Mouse (Mus musculus) intestine, postnatal 0 days (tissue): Measurements from ENCODE around the gene Tecpr2. TPM values are rescaled to one million over a fixed set of nuclear protein-coding genes. Genes with fewer than 3 reads are reported as not detected.

Source experiments
- ATAC-seq: fragments of 200-750 bp; cut with Nextera tagmentation; 2 replicates; pipeline ENCODE4 v1.8.0; 2017; ENCODE audit warnings: mild to moderate bottlenecking, moderate TSS enrichment, moderate library complexity
- H3K27ac ChIP-seq: fragments of 300-500 bp; sonication (generic); 2 replicates; pipeline ENCODE4 v1.5.1; 2014; ENCODE audit warnings: mild to moderate bottlenecking, low read depth, low read length, moderate library complexity
- H3K27me3 ChIP-seq: fragments of 300-500 bp; sonication (generic); replicated peaks from 2 replicates; pipeline ENCODE4 v1.6.1; 2014; ENCODE audit warnings: low read length, mixed read lengths; ENCODE audit not compliant: control insufficient read depth, insufficient read depth
- H3K36me3 ChIP-seq: fragments of 300-500 bp; sonication (generic); 2 replicates; pipeline ENCODE4 v1.6.1; 2014; ENCODE audit warnings: mild to moderate bottlenecking, moderate library complexity; ENCODE audit not compliant: control insufficient read depth, insufficient read depth
- H3K4me1 ChIP-seq: fragments of 300-500 bp; sonication (generic); replicated peaks from 2 replicates; pipeline ENCODE4 v1.6.1; 2014; ENCODE audit warnings: antibody characterized with exemption, low read length, mixed read lengths; ENCODE audit not compliant: control insufficient read depth, insufficient read depth
- H3K4me2 ChIP-seq: fragments of 300-500 bp; sonication (generic); replicated peaks from 2 replicates; pipeline ENCODE4 v1.6.1; 2014; ENCODE audit warnings: low read depth, mild to moderate bottlenecking, moderate library complexity
- H3K4me3 ChIP-seq: fragments of 300-500 bp; sonication (generic); 2 replicates; pipeline ENCODE4 v1.5.1; 2014; ENCODE audit warnings: low read depth, low read length
- H3K9ac ChIP-seq: fragments of 300-500 bp; sonication (generic); 2 replicates; pipeline ENCODE4 v1.6.1; 2014; ENCODE audit warnings: mild to moderate bottlenecking, low read depth, low read length
- H3K9me3 ChIP-seq: fragments of 300-500 bp; sonication (generic); 2 replicates; pipeline ENCODE4 v1.6.1; 2016; ENCODE audit warnings: mixed run types; ENCODE audit not compliant: control insufficient read depth
- CTCF ChIP-seq: sonication (generic); IDR thresholded peaks from 2 replicates; pipeline ENCODE4 v1.5.1; 2016; ENCODE audit warnings: low read depth, mild to moderate bottlenecking, control low read depth, antibody characterized with exemption, moderate library complexity
- WGBS: fragments of 180-500 bp; shearing (Covaris S2); extraction: QIAGEN DNeasy Blood & Tissue Kit; methylation state at CpG from one replicate; pipeline ENCODE4 v1.1.7; 2014; 5-methylcytosine and 5-hydroxymethylcytosine counted together
- polyA plus RNA-seq: library from polyadenylated mRNA; unstranded; fragments of >200 nt; fragmentation: Nextera tagmentation; extraction: Ambion mirVana; gene quantifications from 2 replicates; pipeline ENCODE4 v1.2.1, GENCODE M21; 2015

The Tecpr2 gene
- polyA plus RNA-seq, 1 experiment from 2014 or later: 1.3 TPM

DNA sequence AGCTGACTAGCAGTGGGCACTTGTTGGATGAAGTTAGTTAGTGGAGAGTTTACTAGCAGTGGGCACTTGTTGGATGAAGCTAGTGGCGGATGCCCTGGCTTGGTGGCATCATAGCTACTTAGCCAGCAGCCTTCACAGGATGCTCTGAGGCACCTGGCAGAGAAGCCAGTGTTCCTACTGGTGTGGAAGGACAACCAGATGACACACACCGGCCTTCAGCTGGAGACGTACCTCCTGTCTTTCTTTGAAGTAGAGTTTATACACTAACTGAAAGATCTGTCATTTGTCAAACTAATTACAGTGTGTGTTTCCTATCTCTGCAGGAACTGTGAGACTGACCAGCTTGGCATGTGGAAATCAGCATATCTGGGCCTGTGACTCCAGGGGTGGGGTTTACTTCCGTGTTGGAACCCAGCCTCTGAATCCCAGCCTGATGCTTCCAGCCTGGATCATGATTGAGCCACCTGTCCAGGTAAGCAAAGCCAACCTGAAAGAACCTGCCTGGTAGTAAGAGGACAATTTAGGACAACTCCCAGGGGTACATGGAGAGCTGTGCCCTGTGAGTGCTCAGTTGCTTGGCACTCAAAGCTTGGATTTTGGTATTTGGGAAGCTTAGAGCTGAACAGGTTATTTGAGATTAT is 65.4 kb downstream of the Tecpr2 start:
- peak overlapping the region; percentile 22; the same call in 1 of the 2 replicates for H3K27ac ChIP-seq
- 64% methylated on average over 4 of the region's 4 CpGs for WGBS
- H3K9ac ChIP-seq: no peak overlapping the region
- H3K36me3 ChIP-seq: peaks cover 6% of the 10 kb centered on the region; the same call in 1 of the 2 replicates
- no peaks in the 10 kb centered on the region for H3K9me3 ChIP-seq
- no peak overlapping the region for H3K4me3 ChIP-seq
- TF ChIP-seq CTCF: no peak
- ATAC-seq: no peak
- H3K4me1 ChIP-seq: no peaks in the 10 kb centered on the region
- H3K27me3 ChIP-seq: no peaks in the 10 kb centered on the region
- H3K4me2 ChIP-seq: no peak overlapping the region

DNA sequence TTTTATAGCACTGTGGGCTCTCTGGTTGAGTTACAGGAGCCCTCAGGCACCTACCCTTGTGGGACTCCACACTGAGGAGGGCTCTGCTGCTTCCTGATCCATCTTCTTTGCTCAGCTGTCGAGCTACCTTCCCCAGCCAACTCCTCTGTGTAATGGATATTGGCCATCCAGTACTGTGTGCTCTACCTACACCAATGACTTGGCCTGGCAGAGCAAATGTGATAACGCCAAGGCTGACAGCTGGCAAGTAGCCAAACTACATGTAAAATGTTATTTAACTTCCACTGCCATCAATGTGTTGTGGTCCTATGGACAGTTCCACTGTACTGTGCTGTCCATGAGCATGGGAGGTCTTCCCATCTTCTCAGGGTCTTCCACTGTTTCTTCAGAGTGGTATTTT is 72.9 kb downstream of the Tecpr2 start:
- 38% methylated on average over 2 of the region's 2 CpGs for WGBS
- Histone ChIP-seq H3K36me3 (peaks cover 12% of the 10 kb centered on the region; the same call in 1 of the 2 replicates), H3K4me2 (no peak overlapping the region), H3K27me3 (no peaks in the 10 kb centered on the region), H3K9me3 (no peaks in the 10 kb centered on the region), H3K4me1 (no peaks in the 10 kb centered on the region), H3K4me3 (no peak overlapping the region), H3K9ac (no peak overlapping the region), H3K27ac (no peak overlapping the region)
- TF ChIP-seq CTCF: no peak
- no peak for ATAC-seq

DNA sequence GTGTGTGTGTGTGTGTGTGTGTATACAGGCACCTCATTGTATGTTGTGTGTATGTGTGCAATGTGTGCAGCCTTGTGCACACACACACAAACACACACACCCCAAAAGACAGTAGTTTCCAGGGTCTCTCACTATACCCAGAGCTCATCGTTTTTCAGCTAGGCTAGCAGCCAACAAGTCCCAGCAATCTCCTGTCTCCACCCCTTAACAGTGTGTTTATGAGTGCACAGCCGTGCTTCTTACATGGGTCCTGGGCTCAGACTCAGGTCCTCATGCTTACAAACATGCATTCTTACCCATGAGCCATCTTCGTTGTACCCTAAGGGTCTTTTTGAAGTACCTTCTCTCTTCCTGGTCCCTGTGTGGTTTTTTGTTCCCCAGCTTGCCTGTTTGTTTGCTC is 76.4 kb downstream of the Tecpr2 start:
- H3K9ac ChIP-seq: no peak overlapping the region
- TF ChIP-seq CTCF: no peak
- no peaks in the 10 kb centered on the region for H3K9me3 ChIP-seq
- H3K4me2 ChIP-seq: no peak overlapping the region
- H3K27ac ChIP-seq: no peak overlapping the region
- ATAC-seq: no peak
- WGBS: 53% methylated on average over 3 of the region's 3 CpGs
- peaks cover 27% of the 10 kb centered on the region for H3K36me3 ChIP-seq
- H3K4me3 ChIP-seq: no peak overlapping the region
- no peaks in the 10 kb centered on the region for H3K4me1 ChIP-seq
- H3K27me3 ChIP-seq: no peaks in the 10 kb centered on the region

DNA sequence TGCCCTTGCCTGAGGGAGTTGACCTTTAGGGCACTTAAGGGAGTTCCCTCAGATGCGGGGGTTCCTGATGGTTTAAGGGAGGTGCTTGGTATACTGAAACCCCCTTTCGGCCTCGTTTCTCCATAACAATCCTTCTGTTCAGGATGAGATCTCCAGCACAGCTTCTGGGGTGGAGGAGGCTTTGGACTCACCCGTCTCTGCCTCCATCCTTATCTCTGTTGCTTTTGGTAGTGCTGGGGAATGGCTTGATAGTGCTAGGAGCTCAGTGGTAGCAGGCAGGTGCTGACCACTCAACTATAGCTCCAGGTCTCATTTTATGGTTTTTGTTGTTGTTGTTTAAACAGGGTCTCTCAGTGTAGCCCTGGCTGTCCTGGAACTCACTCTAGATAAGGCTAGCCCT is 77.0 kb downstream of the Tecpr2 start:
- Histone ChIP-seq H3K9me3 (no peaks in the 10 kb centered on the region), H3K27ac (no peak overlapping the region)
- no peak for ATAC-seq

DNA sequence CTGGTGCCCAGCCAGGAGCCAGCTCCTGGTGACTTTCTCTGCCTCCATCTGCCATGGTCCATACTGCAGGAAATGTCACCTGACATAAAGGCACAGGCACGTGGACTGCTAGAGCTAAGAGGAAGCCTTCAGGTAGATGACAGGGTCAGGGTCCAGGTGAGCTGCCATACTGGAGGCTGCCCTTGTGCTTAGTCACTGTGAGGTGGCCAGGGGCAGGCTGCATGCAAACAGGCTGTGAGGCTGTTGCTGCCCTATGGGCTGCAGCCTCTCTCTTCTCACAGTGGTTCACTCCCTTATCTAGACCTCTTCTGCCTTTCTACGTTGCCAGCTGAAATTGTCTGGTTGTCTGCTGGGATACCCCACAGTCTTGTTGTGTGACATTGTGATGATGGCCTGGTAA is 78.1 kb downstream of the Tecpr2 start:
- Histone ChIP-seq H3K9ac (no peak overlapping the region), H3K4me2 (no peak overlapping the region), H3K36me3 (peaks cover 34% of the 10 kb centered on the region), H3K27me3 (no peaks in the 10 kb centered on the region), H3K4me1 (no peaks in the 10 kb centered on the region), H3K4me3 (no peak overlapping the region), H3K27ac (peak overlapping the region; percentile 35; the same call in 1 of the 2 replicates), H3K9me3 (no peaks in the 10 kb centered on the region)
- peak; percentile 93 for ATAC-seq
- no peak for TF ChIP-seq CTCF
- 45% methylated on average over 2 of the region's 2 CpGs for WGBS

More for the DNA sequence above, 77.0 kb downstream of the Tecpr2 start:
- no peak overlapping the region for H3K4me3 ChIP-seq
- no peak overlapping the region for H3K4me2 ChIP-seq
- TF ChIP-seq CTCF: no peak
- peaks cover 30% of the 10 kb centered on the region for H3K36me3 ChIP-seq
- H3K4me1 ChIP-seq: no peaks in the 10 kb centered on the region
- no peak overlapping the region for H3K9ac ChIP-seq
- 86% methylated on average over 4 of the region's 4 CpGs for WGBS
- H3K27me3 ChIP-seq: no peaks in the 10 kb centered on the region

DNA sequence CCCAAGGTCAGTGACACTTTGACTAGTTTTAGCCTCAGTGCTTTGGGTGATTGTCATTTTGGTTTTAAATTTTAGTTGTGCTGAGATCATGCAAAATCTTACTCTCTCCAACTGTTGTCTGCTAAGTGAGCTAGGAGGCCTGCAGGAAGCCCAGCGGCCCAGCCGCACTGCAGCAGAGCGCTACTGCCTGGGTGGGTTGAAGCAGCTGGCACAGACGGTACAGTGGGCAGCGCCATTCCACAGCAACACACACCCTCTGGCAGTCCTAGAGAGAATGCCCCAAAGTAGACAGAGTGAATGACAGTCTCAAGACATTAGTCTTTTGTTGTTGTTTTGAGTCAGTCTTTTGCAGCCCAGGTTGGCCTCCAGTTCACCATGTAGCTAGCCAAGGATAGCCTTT is 81.3 kb downstream of the Tecpr2 start:
- WGBS: 91% methylated on average over 5 of the region's 5 CpGs
- no peaks in the 10 kb centered on the region for H3K27me3 ChIP-seq
- no peak overlapping the region for H3K4me3 ChIP-seq
- no peaks in the 10 kb centered on the region for H3K9me3 ChIP-seq
- H3K36me3 ChIP-seq: peaks cover 49% of the 10 kb centered on the region
- H3K9ac ChIP-seq: no peak overlapping the region
- H3K4me2 ChIP-seq: no peak overlapping the region
- ATAC-seq: no peak
- TF ChIP-seq CTCF: no peak
- H3K27ac ChIP-seq: no peak overlapping the region
- no peaks in the 10 kb centered on the region for H3K4me1 ChIP-seq
